Mouse (Mus musculus): ENCODE results near the gene Tcf23. TPM values are rescaled to one million over a fixed set of nuclear protein-coding genes. Genes with fewer than 3 reads are reported as not detected.

Gene Tcf23
- polyA plus RNA-seq, 1 experiment from 2014 or later, result 0.08 TPM

DNA sequence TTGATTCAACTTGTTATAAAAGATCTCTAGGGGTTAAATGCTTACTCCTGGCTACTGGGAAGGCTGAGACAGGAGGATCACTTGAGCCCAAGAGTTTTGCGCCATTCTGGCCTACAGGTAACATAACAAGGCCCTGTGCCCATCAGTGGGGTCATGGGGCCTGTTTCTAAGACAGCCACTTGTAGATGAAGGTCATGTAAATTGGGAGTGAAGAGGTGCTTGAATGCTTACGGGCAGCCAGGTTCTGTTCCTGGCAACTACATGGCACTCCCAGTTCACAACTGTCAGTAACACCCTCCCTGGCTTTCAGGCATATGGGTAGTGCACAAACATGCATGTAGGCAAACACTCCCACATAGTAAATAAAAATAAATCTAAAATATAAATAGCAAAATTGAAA is 17.5 kb upstream of the Tcf23 start:
- H3K4me1 ChIP-seq (replicated peaks), result peaks cover 35% of the 10 kb centered on the region
- no peaks in the 10 kb centered on the region for H3K9me3 ChIP-seq (replicated peaks)
- H3K36me3 ChIP-seq (replicated peaks), result peaks cover 38% of the 10 kb centered on the region
- H3K27ac ChIP-seq (replicated peaks), result no peak overlapping the region
- H3K4me3 ChIP-seq (replicated peaks), result peak overlapping the region; percentile 69; the same call in 1 of the 2 replicates
- H3K4me2 ChIP-seq, result peak overlapping the region; percentile 95
- no peak overlapping the region for H3K9ac ChIP-seq
- 76% methylated on average over 2 of the region's 2 CpGs for WGBS (ENCODE audit: insufficient replicate concordance)
- ATAC-seq (ENCODE audit: insufficient read depth), result no peak
- peaks cover 8% of the 10 kb centered on the region for H3K27me3 ChIP-seq

GRCm38 (mm10) chr5:30951706-30952105 is 16.8 kb upstream of the Tcf23 start:
- H3K9ac ChIP-seq, result no peak overlapping the region
- H3K36me3 ChIP-seq (replicated peaks), result peaks cover 40% of the 10 kb centered on the region
- WGBS (ENCODE audit: insufficient replicate concordance), result 70% methylated on average over 6 of the region's 6 CpGs
- no peak overlapping the region for H3K27ac ChIP-seq (replicated peaks)
- ATAC-seq (ENCODE audit: insufficient read depth), result no peak
- H3K4me2 ChIP-seq, result no peak overlapping the region
- no peaks in the 10 kb centered on the region for H3K9me3 ChIP-seq (replicated peaks)
- H3K4me3 ChIP-seq (replicated peaks), result no peak overlapping the region
- peaks cover 35% of the 10 kb centered on the region for H3K4me1 ChIP-seq (replicated peaks)
- 0 out of 2 replicates have a peak, but pooled peaks cover 3% of the 10 kb centered on the region for H3K27me3 ChIP-seq

GRCm38 (mm10) chr5:30952551-30952950 is 15.9 kb upstream of the Tcf23 start:
- H3K27me3 ChIP-seq, result 0 out of 2 replicates have a peak, but pooled peaks cover 3% of the 10 kb centered on the region
- no peak overlapping the region for H3K27ac ChIP-seq (replicated peaks)
- H3K4me1 ChIP-seq (replicated peaks), result peaks cover 35% of the 10 kb centered on the region
- H3K9me3 ChIP-seq (replicated peaks), result no peaks in the 10 kb centered on the region
- H3K4me3 ChIP-seq (replicated peaks), result no peak overlapping the region
- H3K36me3 ChIP-seq (replicated peaks), result peaks cover 44% of the 10 kb centered on the region
- no peak overlapping the region for H3K9ac ChIP-seq
- H3K4me2 ChIP-seq, result no peak overlapping the region
- no peak for ATAC-seq (ENCODE audit: insufficient read depth)
- WGBS (ENCODE audit: insufficient replicate concordance), result 66% methylated on average over 5 of the region's 5 CpGs

- no peak overlapping the region for H3K27ac ChIP-seq (replicated peaks)
- ATAC-seq (ENCODE audit: insufficient read depth), result no peak
- no peak overlapping the region for H3K9ac ChIP-seq
- no peaks in the 10 kb centered on the region for H3K9me3 ChIP-seq (replicated peaks)
- H3K4me2 ChIP-seq, result no peak overlapping the region
- 83% methylated on average over 6 of the region's 6 CpGs for WGBS (ENCODE audit: insufficient replicate concordance)
- H3K4me3 ChIP-seq (replicated peaks), result no peak overlapping the region
- peaks cover 58% of the 10 kb centered on the region for H3K36me3 ChIP-seq (replicated peaks)
- peaks cover 44% of the 10 kb centered on the region for H3K4me1 ChIP-seq (replicated peaks)
- H3K27me3 ChIP-seq, result no peaks in the 10 kb centered on the region
Measured at GRCm38 (mm10) chr5:30954065-30954464, 14.4 kb upstream of the Tcf23 start.

DNA sequence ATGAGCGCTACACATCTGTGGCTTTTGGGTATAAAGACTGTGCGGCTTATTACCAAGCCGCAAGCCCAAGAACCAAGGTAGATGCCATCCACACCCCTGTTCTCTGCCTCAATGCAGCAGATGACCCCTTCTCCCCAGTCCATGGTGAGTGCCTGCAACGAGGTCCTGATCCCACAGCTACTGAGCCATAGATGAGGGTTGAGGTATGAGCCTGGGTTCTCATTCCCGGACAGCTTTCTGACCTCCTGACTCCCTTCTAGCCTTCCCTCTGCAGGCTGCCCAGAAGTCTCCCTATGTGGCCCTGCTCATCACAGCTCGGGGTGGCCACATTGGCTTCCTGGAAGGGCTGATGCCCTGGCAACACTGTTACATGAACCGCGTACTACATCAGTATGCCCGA is 13.9 kb upstream of the Tcf23 start:
- ATAC-seq (ENCODE audit: insufficient read depth), result no peak
- Histone ChIP-seq H3K9ac (no peak overlapping the region), H3K4me3 (replicated peaks) (no peak overlapping the region), H3K4me1 (replicated peaks) (peaks cover 44% of the 10 kb centered on the region), H3K9me3 (replicated peaks) (no peaks in the 10 kb centered on the region), H3K27ac (replicated peaks) (no peak overlapping the region), H3K27me3 (no peaks in the 10 kb centered on the region), H3K4me2 (no peak overlapping the region), H3K36me3 (replicated peaks) (peaks cover 59% of the 10 kb centered on the region)
- WGBS (ENCODE audit: insufficient replicate concordance), result 86% methylated on average over 9 of the region's 9 CpGs

DNA sequence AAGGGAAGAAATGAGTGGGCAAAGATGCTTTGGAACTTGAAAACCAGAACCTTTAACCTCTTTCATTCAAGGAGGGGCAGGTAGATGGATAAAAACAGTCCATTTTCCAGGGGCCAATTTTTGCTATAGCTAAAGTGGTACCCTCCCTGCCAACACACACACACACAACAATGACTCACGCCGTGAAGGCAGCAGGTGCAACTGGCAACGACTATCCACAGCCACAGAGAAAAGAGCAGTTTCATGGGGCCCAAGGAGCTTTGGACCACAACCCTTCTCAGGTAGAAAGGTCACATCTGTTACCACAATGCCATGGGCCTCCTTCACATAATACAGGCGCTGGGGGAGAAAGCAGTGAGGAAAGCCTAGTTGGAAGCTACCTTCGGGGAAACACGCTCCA is 12.7 kb upstream of the Tcf23 start:
- Histone ChIP-seq H3K4me3 (replicated peaks) (no peak overlapping the region), H3K9ac (no peak overlapping the region), H3K4me1 (replicated peaks) (peaks cover 40% of the 10 kb centered on the region), H3K9me3 (replicated peaks) (no peaks in the 10 kb centered on the region), H3K4me2 (no peak overlapping the region), H3K27me3 (no peaks in the 10 kb centered on the region), H3K36me3 (replicated peaks) (peaks cover 59% of the 10 kb centered on the region), H3K27ac (replicated peaks) (no peak overlapping the region)
- 80% methylated on average over 6 of the region's 6 CpGs for WGBS (ENCODE audit: insufficient replicate concordance)
- no peak for ATAC-seq (ENCODE audit: insufficient read depth)

- ATAC-seq (ENCODE audit: insufficient read depth), result no peak
- Histone ChIP-seq H3K4me3 (replicated peaks) (no peak overlapping the region), H3K4me1 (replicated peaks) (peaks cover 48% of the 10 kb centered on the region), H3K27me3 (no peaks in the 10 kb centered on the region), H3K9ac (no peak overlapping the region), H3K4me2 (peak overlapping the region; percentile 86), H3K36me3 (replicated peaks) (peaks cover 52% of the 10 kb centered on the region), H3K27ac (replicated peaks) (no peak overlapping the region), H3K9me3 (replicated peaks) (no peaks in the 10 kb centered on the region)
- 81% methylated on average over 6 of the region's 6 CpGs for WGBS (ENCODE audit: insufficient replicate concordance)
Measured at GRCm38 (mm10) chr5:30957891-30958290, 10.6 kb upstream of the Tcf23 start.

DNA sequence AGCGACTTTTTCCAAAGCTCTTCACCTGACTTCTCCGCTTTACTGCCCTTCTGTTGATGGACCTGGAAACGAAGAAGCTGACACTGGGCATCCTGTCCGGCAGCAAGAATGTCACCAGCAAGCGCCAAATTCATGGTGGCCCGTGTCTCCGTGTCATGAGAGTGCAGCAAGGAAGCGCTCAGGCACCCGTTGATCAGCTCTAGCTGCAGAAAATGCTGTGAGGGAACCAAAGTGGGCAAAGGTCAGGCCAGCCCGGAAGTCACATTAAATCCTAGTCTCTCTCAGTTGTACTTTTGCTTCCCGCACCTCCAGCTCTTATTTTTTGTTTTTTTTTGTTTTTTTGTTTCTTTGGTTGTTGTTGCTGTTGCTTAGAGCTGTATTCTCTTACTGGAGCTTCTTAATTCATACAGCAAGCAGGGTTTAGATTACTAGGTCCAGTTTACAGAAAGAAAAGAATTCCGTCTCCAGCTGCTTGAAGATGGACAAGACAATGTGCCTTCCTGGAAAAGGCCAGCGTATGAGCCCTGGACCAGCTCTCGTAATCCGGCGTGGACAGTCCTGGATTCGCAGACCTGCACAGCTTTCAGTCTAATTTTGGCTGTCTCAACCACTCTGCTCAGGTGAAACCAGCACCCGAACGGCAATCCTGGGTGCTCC is 9.1 kb upstream of the Tcf23 start:
- Histone ChIP-seq H3K9ac (peak overlapping the region; percentile 85), H3K36me3 (replicated peaks) (peaks cover 37% of the 10 kb centered on the region), H3K27me3 (no peaks in the 10 kb centered on the region), H3K27ac (replicated peaks) (peak overlapping the region; percentile 80), H3K9me3 (replicated peaks) (no peaks in the 10 kb centered on the region), H3K4me2 (peak overlapping the region; percentile 86), H3K4me1 (replicated peaks) (peaks cover 40% of the 10 kb centered on the region), H3K4me3 (replicated peaks) (peak overlapping the region; percentile 81)
- ATAC-seq (ENCODE audit: insufficient read depth), result no peak
- 29% methylated on average over 19 of the region's 19 CpGs for WGBS (ENCODE audit: insufficient replicate concordance)

DNA sequence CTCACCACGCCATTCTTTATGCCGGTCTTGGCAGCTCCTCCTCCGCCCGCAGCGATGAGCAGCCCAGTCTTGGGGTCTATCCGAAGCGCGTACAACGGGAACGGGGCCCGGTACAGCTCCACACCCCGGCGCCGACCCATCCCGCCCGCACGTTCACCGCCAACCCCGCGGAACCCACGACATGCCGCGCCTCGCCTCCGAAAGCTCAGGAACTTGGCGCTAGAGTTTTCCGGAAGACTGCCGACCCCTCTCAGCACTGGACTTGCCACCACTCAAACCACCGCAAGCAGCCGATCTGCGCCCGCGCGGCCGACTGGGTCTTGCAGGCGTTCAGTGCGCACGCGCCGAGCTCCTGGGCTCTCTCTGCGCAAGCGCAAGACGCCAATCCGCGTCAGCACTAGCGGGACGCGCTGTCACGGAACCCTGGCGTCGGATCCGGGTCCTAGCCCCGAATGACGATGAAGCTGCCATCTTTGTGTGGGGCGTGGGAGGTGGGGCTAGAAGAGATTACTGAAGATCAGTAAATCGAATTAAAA is 8.4 kb upstream of the Tcf23 start, which contains the start of gene Preb:
Gene Preb (minus strand): TSS at position 396 of the 536 bp plus-strand sequence.
- Histone ChIP-seq H3K4me2 (peak within 1 kb of the TSS; percentile 86), H3K36me3 (replicated peaks) (peaks cover 30% of the 10 kb centered on the region), H3K27me3 (no peaks in the 10 kb centered on the region), H3K9ac (peak within 1 kb of the TSS; percentile 85), H3K9me3 (replicated peaks) (no peaks in the 10 kb centered on the region), H3K27ac (replicated peaks) (peak within 1 kb of the TSS; percentile 80), H3K4me3 (replicated peaks) (peak within 1 kb of the TSS; percentile 81), H3K4me1 (replicated peaks) (peaks cover 40% of the 10 kb centered on the region)
- WGBS (ENCODE audit: insufficient replicate concordance), result under 1% methylated on average over 56 of the region's 56 CpGs
- ATAC-seq (ENCODE audit: insufficient read depth), result peak; percentile 90

DNA sequence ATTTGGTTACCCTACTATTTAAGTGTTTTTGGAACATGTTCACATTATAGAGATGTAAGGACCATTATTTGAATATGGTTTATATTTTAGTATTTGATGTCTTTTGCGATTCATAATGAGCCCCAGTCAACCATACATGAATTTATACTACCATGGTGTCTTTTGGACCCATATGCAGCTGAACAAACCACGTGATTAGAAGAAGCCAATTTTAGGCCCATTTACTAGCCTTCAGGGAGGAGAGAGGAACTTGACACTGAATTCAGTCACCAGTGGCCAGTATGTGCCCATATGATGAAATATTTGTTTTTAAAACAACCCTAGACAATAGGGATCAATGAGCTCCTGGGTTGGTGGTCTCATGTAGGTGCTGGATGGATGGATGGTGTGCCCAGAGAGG is 7.6 kb upstream of the Tcf23 start:
- Histone ChIP-seq H3K9ac (no peak overlapping the region), H3K9me3 (replicated peaks) (no peaks in the 10 kb centered on the region), H3K36me3 (replicated peaks) (peaks cover 23% of the 10 kb centered on the region), H3K4me2 (peak overlapping the region; percentile 86), H3K4me1 (replicated peaks) (peaks cover 44% of the 10 kb centered on the region), H3K27ac (replicated peaks) (peak overlapping the region; percentile 59), H3K4me3 (replicated peaks) (peak overlapping the region; percentile 81), H3K27me3 (no peaks in the 10 kb centered on the region)
- ATAC-seq (ENCODE audit: insufficient read depth), result no peak
- 79% methylated on average over 2 of the region's 2 CpGs for WGBS (ENCODE audit: insufficient replicate concordance)

DNA sequence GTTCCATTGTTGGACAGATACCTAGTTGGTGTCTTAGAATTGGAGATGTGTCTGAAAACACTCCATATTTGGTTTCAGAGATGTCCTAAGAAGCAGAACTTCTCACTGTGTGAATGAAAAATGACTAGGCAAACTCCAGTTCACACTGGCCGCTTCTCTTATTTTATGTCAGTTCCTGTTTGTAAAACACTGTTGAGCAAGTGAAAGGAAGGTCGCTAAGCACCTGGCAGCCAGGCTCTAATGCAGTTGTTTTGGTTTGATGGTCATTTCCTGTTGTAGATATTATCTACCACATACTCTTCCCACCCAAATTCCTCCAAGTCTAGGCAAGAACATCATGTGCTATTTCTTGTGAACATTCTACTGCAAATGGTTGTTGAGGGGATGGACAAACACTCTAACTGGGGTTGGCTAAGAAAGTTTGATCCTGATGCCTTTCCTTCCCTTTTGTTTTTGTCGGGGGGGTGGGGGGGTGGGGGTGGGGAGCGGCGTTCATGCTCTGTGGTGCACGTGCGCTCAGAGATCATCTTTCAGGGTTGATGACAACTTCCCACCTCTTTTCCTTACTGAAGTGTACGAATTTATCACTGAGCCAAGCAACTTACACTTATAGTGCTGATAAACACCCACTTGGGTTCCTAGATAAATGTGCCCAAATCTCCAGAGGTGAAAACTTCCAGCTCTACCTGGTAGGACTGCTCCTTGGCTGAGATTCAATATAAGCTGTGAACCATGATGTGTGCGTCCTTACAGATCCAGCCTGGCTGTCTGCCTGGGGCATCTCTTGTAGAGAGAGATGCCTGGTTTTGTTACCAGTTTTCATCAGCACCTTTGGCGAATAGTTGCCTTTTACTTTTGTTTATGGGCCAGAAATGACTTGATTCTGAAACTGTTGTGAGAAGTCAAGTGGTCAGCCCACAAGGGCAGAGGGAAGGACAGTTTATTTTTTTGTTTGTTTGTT is 6.6 kb upstream of the Tcf23 start:
- 26% methylated on average over 10 of the region's 10 CpGs for WGBS (ENCODE audit: insufficient replicate concordance)

More for the DNA sequence above, 6.6 kb upstream of the Tcf23 start:
- peaks cover 45% of the 10 kb centered on the region for H3K4me1 ChIP-seq (replicated peaks)
- H3K27ac ChIP-seq (replicated peaks), result peak overlapping the region; percentile 59
- H3K36me3 ChIP-seq (replicated peaks), result peaks cover 19% of the 10 kb centered on the region
- no peak overlapping the region for H3K9ac ChIP-seq
- no peaks in the 10 kb centered on the region for H3K27me3 ChIP-seq
- H3K4me3 ChIP-seq (replicated peaks), result no peak overlapping the region
- no peaks in the 10 kb centered on the region for H3K9me3 ChIP-seq (replicated peaks)
- ATAC-seq (ENCODE audit: insufficient read depth), result no peak
- H3K4me2 ChIP-seq, result no peak overlapping the region

Data from liver, embryonic 15.5 days (tissue).